Mouse (Mus musculus): ENCODE data around the gene Ppp1r13l. TPM values are rescaled to one million over a fixed set of nuclear protein-coding genes. Genes with fewer than 3 reads are reported as not detected.

Gene Ppp1r13l
- polyA plus RNA-seq, 1 experiment from 2014 or later: 4.1 TPM

GRCm38 (mm10) chr7:19357381-19358375 is 1.9 kb upstream of the Ppp1r13l start:
- no peaks in the 10 kb centered on the region for H3K27me3 ChIP-seq
- peaks cover 34% of the 10 kb centered on the region for H3K4me1 ChIP-seq
- peak overlapping the region; percentile 99 for H3K4me2 ChIP-seq
- peak overlapping the region; percentile 73 for H3K9ac ChIP-seq
- 91% methylated on average over 25 of the region's 25 CpGs for WGBS
- H3K27ac ChIP-seq: no peak overlapping the region
- H3K36me3 ChIP-seq (ENCODE audit: poor library complexity, severe bottlenecking): peaks cover 49% of the 10 kb centered on the region
- no peak for ATAC-seq
- peak overlapping the region; percentile 64; the same call in 1 of the 2 replicates for H3K4me3 ChIP-seq
- H3K9me3 ChIP-seq (replicated peaks): no peaks in the 10 kb centered on the region

DNA sequence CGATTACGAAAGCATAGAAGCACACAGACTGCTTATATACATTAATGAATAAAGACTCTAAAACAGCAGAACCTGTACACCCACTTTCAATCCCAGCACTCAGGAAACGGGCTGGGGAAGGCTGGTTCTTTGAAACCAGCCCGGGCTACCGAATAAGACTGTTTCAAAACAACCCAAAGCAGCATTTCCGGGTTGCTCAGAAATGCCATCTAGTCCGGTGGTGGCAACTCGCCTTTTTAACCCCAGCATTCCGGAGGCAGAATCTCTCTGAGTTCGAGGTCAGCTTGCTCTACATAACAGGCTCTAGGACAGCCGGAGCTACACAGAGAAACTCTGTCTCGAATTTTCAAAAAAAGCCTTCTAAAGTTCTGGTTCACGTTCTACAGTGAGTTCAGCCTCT is 915 bp upstream of the Ppp1r13l start:
- 17% methylated on average over 13 of the region's 13 CpGs for WGBS
- no peak for ATAC-seq
- H3K9me3 ChIP-seq (replicated peaks): no peaks in the 10 kb centered on the region
- peak overlapping the region; percentile 73 for H3K9ac ChIP-seq
- no peaks in the 10 kb centered on the region for H3K27me3 ChIP-seq
- H3K36me3 ChIP-seq (ENCODE audit: poor library complexity, severe bottlenecking): peaks cover 39% of the 10 kb centered on the region
- H3K4me1 ChIP-seq: peaks cover 34% of the 10 kb centered on the region
- H3K4me2 ChIP-seq: peak overlapping the region; percentile 99
- H3K4me3 ChIP-seq: peak overlapping the region; percentile 64
- no peak overlapping the region for H3K27ac ChIP-seq

DNA sequence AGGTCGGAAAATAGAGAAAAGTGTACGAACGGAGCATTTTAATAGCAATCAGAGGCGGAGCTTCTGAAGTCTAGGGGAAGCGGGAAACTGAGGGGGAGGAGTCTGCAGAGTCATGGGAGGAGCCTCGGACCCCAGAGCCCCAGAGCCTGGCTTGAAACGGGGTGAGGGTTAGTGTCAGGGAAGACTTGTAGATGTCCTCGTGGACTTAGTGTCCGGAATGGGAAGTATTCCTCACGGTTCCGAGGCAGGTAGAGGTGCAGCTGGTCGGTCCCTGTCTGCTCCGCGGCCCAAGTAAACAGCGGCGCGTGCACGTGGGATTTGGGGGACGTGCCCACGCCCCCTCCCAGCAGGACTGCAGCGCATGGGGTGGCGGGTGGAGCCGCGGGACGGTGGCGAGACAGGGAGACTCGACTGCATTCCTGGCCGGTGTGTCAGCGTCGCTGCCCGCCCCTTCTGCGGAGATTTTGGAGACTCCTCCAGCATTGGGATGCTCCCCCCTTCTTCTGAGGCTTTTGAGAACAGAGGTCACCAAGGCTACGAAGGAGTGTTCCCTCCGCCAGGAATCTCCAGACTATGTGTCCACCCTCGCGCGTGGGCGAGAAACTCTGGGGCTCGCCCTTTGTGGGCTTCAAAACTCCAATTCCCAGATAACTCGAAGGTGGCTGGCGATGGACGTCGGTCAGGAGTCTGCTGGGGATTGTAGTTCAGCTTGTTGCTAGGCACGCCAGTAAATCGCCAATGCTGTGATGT is 518 bp downstream of the Ppp1r13l start:
- Histone ChIP-seq H3K9ac (peak overlapping the region; percentile 73), H3K4me1 (peaks cover 40% of the 10 kb centered on the region), H3K27me3 (no peaks in the 10 kb centered on the region), H3K27ac (0 out of 2 replicates have a peak overlapping the region, but pooled peaks have one; percentile 17), H3K9me3 (replicated peaks) (no peaks in the 10 kb centered on the region), H3K36me3 (ENCODE audit: poor library complexity, severe bottlenecking) (peaks cover 27% of the 10 kb centered on the region), H3K4me3 (peak overlapping the region; percentile 64), H3K4me2 (peak overlapping the region; percentile 99)
- peak; percentile 80 for ATAC-seq
- under 1% methylated on average over 45 of the region's 45 CpGs for whole genome bisulfite sequencing

DNA sequence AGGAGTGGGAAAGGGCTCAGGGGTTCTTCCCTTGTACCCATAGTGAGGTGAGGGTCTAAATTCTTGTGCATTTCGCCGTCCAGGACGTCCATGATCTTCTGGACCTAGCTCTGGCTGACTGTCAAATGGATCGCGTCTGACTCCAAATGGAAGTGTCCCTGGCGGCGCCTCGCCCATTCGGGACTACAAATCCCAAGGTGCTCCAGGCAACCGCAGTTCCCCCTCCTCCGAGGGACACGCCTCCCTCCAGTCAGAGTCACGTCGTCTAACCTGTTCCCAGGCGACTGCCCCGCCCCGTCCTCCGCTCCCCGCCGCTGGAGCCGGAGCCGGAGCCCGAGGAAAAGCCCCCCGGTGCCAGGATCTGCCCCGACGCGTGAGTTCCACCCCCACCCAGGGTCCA is 1.4 kb downstream of the Ppp1r13l start:
- Histone ChIP-seq H3K36me3 (ENCODE audit: poor library complexity, severe bottlenecking) (peaks cover 22% of the 10 kb centered on the region), H3K27ac (no peak overlapping the region), H3K4me3 (peak overlapping the region; percentile 64), H3K4me2 (peak overlapping the region; percentile 99), H3K9me3 (replicated peaks) (no peaks in the 10 kb centered on the region), H3K4me1 (peaks cover 40% of the 10 kb centered on the region), H3K27me3 (no peaks in the 10 kb centered on the region), H3K9ac (peak overlapping the region; percentile 73)
- WGBS: under 1% methylated on average over 27 of the region's 27 CpGs
- ATAC-seq: peak; percentile 71

- no peak overlapping the region for H3K27ac ChIP-seq
- H3K4me3 ChIP-seq: peak overlapping the region; percentile 64
- H3K36me3 ChIP-seq (ENCODE audit: poor library complexity, severe bottlenecking): peaks cover 15% of the 10 kb centered on the region; the same call in 1 of the 2 replicates
- no peaks in the 10 kb centered on the region for H3K27me3 ChIP-seq
- 12% methylated on average over 16 of the region's 16 CpGs for WGBS
- H3K9me3 ChIP-seq (replicated peaks): no peaks in the 10 kb centered on the region
- peak overlapping the region; percentile 56; the same call in 1 of the 2 replicates for H3K9ac ChIP-seq
- ATAC-seq: no peak; the same call in 1 of the 2 replicates
- peaks cover 40% of the 10 kb centered on the region for H3K4me1 ChIP-seq
- H3K4me2 ChIP-seq: peak overlapping the region; percentile 99
Measured at GRCm38 (mm10) chr7:19361720-19362119, 2.2 kb downstream of the Ppp1r13l start.

GRCm38 (mm10) chr7:19362276-19362675 is 2.7 kb downstream of the Ppp1r13l start:
- peaks cover 9% of the 10 kb centered on the region; the same call in 1 of the 2 replicates for H3K36me3 ChIP-seq (ENCODE audit: poor library complexity, severe bottlenecking)
- H3K4me2 ChIP-seq: peak overlapping the region; percentile 99; the same call in 1 of the 2 replicates
- H3K4me1 ChIP-seq: peaks cover 40% of the 10 kb centered on the region
- WGBS: 22% methylated on average over 4 of the region's 4 CpGs
- peak overlapping the region; percentile 37; the same call in 1 of the 2 replicates for H3K9ac ChIP-seq
- H3K27ac ChIP-seq: no peak overlapping the region
- no peaks in the 10 kb centered on the region for H3K9me3 ChIP-seq (replicated peaks)
- peak overlapping the region; percentile 64; the same call in 1 of the 2 replicates for H3K4me3 ChIP-seq
- ATAC-seq: no peak
- H3K27me3 ChIP-seq: no peaks in the 10 kb centered on the region

- no peaks in the 10 kb centered on the region for H3K9me3 ChIP-seq (replicated peaks)
- no peak overlapping the region for H3K27ac ChIP-seq
- H3K27me3 ChIP-seq: peaks cover 6% of the 10 kb centered on the region
- 7% methylated on average over 18 of the region's 18 CpGs for WGBS
- H3K4me1 ChIP-seq: peaks cover 30% of the 10 kb centered on the region
- no peak overlapping the region for H3K4me2 ChIP-seq
- no peaks in the 10 kb centered on the region for H3K36me3 ChIP-seq (ENCODE audit: poor library complexity, severe bottlenecking)
- no peak overlapping the region for H3K9ac ChIP-seq
- no peak for ATAC-seq
- H3K4me3 ChIP-seq: no peak overlapping the region
Measured at GRCm38 (mm10) chr7:19363881-19364280, 4.3 kb downstream of the Ppp1r13l start.

DNA sequence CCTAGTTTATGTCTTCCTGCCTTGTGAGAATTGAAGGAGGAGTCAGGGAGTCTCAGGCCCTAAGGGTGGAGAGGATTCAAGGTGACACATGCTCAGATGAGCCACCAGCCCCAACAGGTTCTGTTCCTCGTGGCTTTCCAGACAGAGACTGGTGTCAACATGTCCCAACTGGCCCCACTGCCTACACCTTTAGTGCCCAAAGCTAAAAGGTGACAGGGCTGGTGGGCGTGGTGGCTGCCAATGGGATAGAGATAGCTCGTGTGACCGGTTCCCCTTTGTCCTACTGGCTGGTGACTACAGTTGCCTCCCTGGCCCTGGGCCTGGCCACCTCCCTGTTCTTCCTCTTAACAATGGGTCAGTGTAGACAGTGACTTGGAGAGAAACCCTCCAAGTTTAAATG is 5.8 kb downstream of the Ppp1r13l start:
- H3K9me3 ChIP-seq (replicated peaks): no peaks in the 10 kb centered on the region
- no peak overlapping the region for H3K4me2 ChIP-seq
- H3K4me3 ChIP-seq: no peak overlapping the region
- WGBS: 83% methylated on average over 4 of the region's 4 CpGs
- ATAC-seq: no peak
- no peak overlapping the region for H3K9ac ChIP-seq
- no peak overlapping the region for H3K27ac ChIP-seq
- peaks cover 35% of the 10 kb centered on the region for H3K4me1 ChIP-seq
- H3K36me3 ChIP-seq (ENCODE audit: poor library complexity, severe bottlenecking): no peaks in the 10 kb centered on the region
- peaks cover 12% of the 10 kb centered on the region for H3K27me3 ChIP-seq

- H3K27me3 ChIP-seq: peaks cover 12% of the 10 kb centered on the region
- H3K27ac ChIP-seq: no peak overlapping the region
- H3K36me3 ChIP-seq (ENCODE audit: poor library complexity, severe bottlenecking): no peaks in the 10 kb centered on the region
- 22% methylated on average over 16 of the region's 16 CpGs for WGBS
- H3K4me3 ChIP-seq: no peak overlapping the region
- no peak for ATAC-seq
- no peak overlapping the region for H3K4me2 ChIP-seq
- H3K9ac ChIP-seq: no peak overlapping the region
- H3K9me3 ChIP-seq (replicated peaks): no peaks in the 10 kb centered on the region
- peaks cover 18% of the 10 kb centered on the region for H3K4me1 ChIP-seq
Measured at GRCm38 (mm10) chr7:19368380-19368779, 8.8 kb downstream of the Ppp1r13l start.

DNA sequence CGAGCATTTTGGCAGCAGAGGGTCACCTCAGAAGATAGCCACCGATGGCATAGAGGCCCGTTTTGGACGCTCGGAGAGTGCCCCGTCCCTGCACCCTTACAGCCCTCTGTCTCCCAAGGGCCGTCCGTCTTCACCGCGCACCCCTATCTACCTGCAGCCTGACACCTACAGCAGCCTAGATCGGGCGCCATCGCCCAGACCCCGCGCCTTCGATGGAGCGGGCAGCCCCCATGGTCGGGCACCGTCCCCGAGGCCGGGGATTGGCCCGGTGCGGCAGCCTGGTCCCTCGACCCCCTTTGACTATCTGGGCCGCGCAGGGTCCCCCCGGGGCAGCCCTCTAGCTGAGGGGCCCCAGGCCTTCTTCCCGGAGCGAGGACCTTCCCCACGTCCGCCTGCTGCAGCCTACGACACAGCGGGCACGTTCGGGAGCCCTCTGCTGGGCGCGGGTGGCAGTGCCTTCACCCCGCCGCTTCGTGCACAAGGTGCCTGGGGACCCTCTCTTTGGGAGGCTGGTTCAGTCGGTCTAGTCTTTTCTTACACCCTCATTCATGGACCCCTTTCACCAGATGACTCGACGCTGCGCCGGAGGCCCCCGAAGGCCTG is 10.4 kb downstream of the Ppp1r13l start:
- peak; percentile 90 for ATAC-seq
- Histone ChIP-seq H3K4me1 (peaks cover 11% of the 10 kb centered on the region), H3K27me3 (peaks cover 12% of the 10 kb centered on the region), H3K27ac (no peak overlapping the region), H3K4me3 (peak overlapping the region; percentile 48), H3K36me3 (ENCODE audit: poor library complexity, severe bottlenecking) (no peaks in the 10 kb centered on the region), H3K4me2 (peak overlapping the region; percentile 78), H3K9ac (peak overlapping the region; percentile 71), H3K9me3 (replicated peaks) (no peaks in the 10 kb centered on the region)
- WGBS: 10% methylated on average over 46 of the region's 46 CpGs

DNA sequence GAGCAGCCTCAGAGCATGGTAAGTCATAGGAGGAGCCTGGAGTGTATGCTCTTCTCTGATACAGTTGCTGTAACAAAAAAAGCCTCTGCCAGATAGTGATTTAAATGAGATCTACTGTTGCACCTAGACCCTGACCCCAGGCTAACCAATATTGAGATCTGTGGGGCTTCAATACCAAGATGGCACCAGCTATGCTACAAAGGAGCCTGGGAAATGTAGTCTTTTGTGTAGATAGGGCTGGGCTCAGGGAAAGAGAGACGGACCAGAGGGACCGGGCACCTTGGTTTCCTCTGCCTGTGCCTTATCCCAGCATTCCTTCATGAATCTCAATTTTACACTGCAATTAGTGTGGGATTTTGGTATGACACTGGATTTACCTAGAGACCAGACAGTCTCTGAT is 13.8 kb downstream of the Ppp1r13l start:
- no peak overlapping the region for H3K4me2 ChIP-seq
- H3K9ac ChIP-seq: no peak overlapping the region
- no peak overlapping the region for H3K4me3 ChIP-seq
- H3K27ac ChIP-seq: no peak overlapping the region
- peaks cover 11% of the 10 kb centered on the region for H3K27me3 ChIP-seq
- 81% methylated on average over 2 of the region's 2 CpGs for WGBS
- peaks cover 11% of the 10 kb centered on the region for H3K4me1 ChIP-seq
- H3K36me3 ChIP-seq (ENCODE audit: poor library complexity, severe bottlenecking): peaks cover 17% of the 10 kb centered on the region
- no peak for ATAC-seq
- no peaks in the 10 kb centered on the region for H3K9me3 ChIP-seq (replicated peaks)
